Mouse (Mus musculus) mesoderm, embryonic 11.5 days (tissue): ENCODE measurements around the gene Glyatl3.

ENCODE experiments used
- DNase-seq: peaks from one replicate; pipeline ENCODE4 v3.0.0-alpha.2; 2012; ENCODE audit warnings: low read depth, low spot score

Glyatl3 gene

GRCm38 (mm10) chr17:40855065-40855464, 59.1 kb downstream of the Glyatl3 start:
- DNase-seq: no peak
